Mouse (Mus musculus) liver, embryonic 13.5 days (tissue): ENCODE measurements around the gene Cplx3. TPM values are rescaled to one million over a fixed set of nuclear protein-coding genes. Genes with fewer than 3 reads are reported as not detected.

Experiments used
- ATAC-seq: fragments of 200-750 bp; cut with Nextera tagmentation; 2 replicates; pipeline ENCODE4 v1.8.0; 2017; ENCODE audit warnings: low read depth, mild to moderate bottlenecking, moderate number of reproducible peaks, moderate library complexity
- DNase-seq: peaks from one replicate; pipeline ENCODE4 v3.0.0; 2022
- H3K27ac ChIP-seq: fragments of 300-500 bp; sonication (generic); 2 replicates; pipeline ENCODE4 v1.5.1; 2015; ENCODE audit warnings: moderate library complexity, mild to moderate bottlenecking, inconsistent platforms
- H3K27me3 ChIP-seq: fragments of 300-500 bp; sonication (generic); 2 replicates; pipeline ENCODE4 v1.6.1; 2015; ENCODE audit warnings: mild to moderate bottlenecking, inconsistent platforms
- H3K36me3 ChIP-seq: fragments of 300-500 bp; sonication (generic); 2 replicates; pipeline ENCODE4 v1.6.1; 2015; ENCODE audit warnings: mild to moderate bottlenecking, inconsistent platforms
- H3K4me1 ChIP-seq: fragments of 300-500 bp; sonication (generic); replicated peaks from 2 replicates; pipeline ENCODE4 v1.6.1; 2015; ENCODE audit warnings: inconsistent platforms
- H3K4me2 ChIP-seq: fragments of 300-500 bp; sonication (generic); 2 replicates; pipeline ENCODE4 v1.6.1; 2015; ENCODE audit warnings: inconsistent platforms, mild to moderate bottlenecking, moderate library complexity
- H3K4me3 ChIP-seq: fragments of 300-500 bp; sonication (generic); replicated peaks from 2 replicates; pipeline ENCODE4 v1.5.1; 2015; ENCODE audit warnings: mild to moderate bottlenecking, inconsistent platforms
- H3K9ac ChIP-seq: fragments of 300-500 bp; sonication (generic); 2 replicates; pipeline ENCODE4 v1.6.1; 2015; ENCODE audit warnings: mild to moderate bottlenecking, inconsistent platforms
- H3K9me3 ChIP-seq: fragments of 300-500 bp; sonication (generic); replicated peaks from 2 replicates; pipeline ENCODE4 v1.6.1; 2016; ENCODE audit warnings: inconsistent platforms
- WGBS: fragments of 180-500 bp; shearing (Covaris S2); methylation state at CpG from one replicate; pipeline ENCODE4 v1.1.7; 2015; ENCODE audit not compliant: insufficient replicate concordance; 5-methylcytosine and 5-hydroxymethylcytosine counted together
- polyA plus RNA-seq: library from polyadenylated mRNA; unstranded; fragments of >200 nt; fragmentation: Nextera tagmentation; extraction: Ambion mirVana; gene quantifications from 2 replicates; pipeline ENCODE4 v1.2.1, GENCODE M21; 2015

Gene Cplx3
- polyA plus RNA-seq: not detected in 2 replicates

- H3K27me3 ChIP-seq: peaks cover 59% of the 10 kb centered on the region
- 6% methylated on average over 24 of the region's 24 CpGs for WGBS
- no peaks in the 10 kb centered on the region for H3K9me3 ChIP-seq
- 0 out of 2 replicates have a peak, but pooled peaks cover 3% of the 10 kb centered on the region for H3K4me1 ChIP-seq
- no peak within 1 kb of the TSS for H3K4me3 ChIP-seq
- H3K9ac ChIP-seq: no peak within 1 kb of the TSS
- DNase-seq: peak; percentile 31
- ATAC-seq: no peak
- no peak within 1 kb of the TSS for H3K27ac ChIP-seq
- no peaks in the 10 kb centered on the region for H3K36me3 ChIP-seq
- no peak within 1 kb of the TSS for H3K4me2 ChIP-seq
These were observed at the start of gene Cplx3 for GRCm38 (mm10) chr9:57606139-57606851. TSS of gene Cplx3 (minus strand) at chr9:57606281.

- peaks cover 38% of the 10 kb centered on the region for H3K4me1 ChIP-seq
- peak overlapping the region; percentile 36 for H3K9ac ChIP-seq
- ATAC-seq: peak; percentile 50
- H3K27ac ChIP-seq: no peak overlapping the region
- peak overlapping the region; percentile 13 for H3K4me3 ChIP-seq
- H3K4me2 ChIP-seq: peak overlapping the region; percentile 50
- no peaks in the 10 kb centered on the region for H3K27me3 ChIP-seq
- H3K36me3 ChIP-seq: no peaks in the 10 kb centered on the region
- WGBS: 2% methylated on average over 11 of the region's 11 CpGs
- peak; percentile 85 for DNase-seq
- H3K9me3 ChIP-seq: no peaks in the 10 kb centered on the region
These were observed 49.7 kb upstream of the Cplx3 start for GRCm38 (mm10) chr9:57655749-57656148.

- H3K27ac ChIP-seq: no peak overlapping the region
- H3K9ac ChIP-seq: no peak overlapping the region
- H3K36me3 ChIP-seq: no peaks in the 10 kb centered on the region
- DNase-seq (no peak), ATAC-seq (no peak)
- no peaks in the 10 kb centered on the region for H3K27me3 ChIP-seq
- H3K4me3 ChIP-seq: no peak overlapping the region
- no peak overlapping the region for H3K4me2 ChIP-seq
- no peaks in the 10 kb centered on the region for H3K9me3 ChIP-seq
- WGBS: 84% methylated on average over 1 of the region's 1 CpGs
- H3K4me1 ChIP-seq: peaks cover 36% of the 10 kb centered on the region
These were observed 48.9 kb upstream of the Cplx3 start for GRCm38 (mm10) chr9:57654966-57655365.

- Histone ChIP-seq H3K27ac (no peak within 1 kb of the TSS; the same call in 1 of the 2 replicates), H3K4me1 (peaks cover 35% of the 10 kb centered on the region), H3K4me3 (no peak within 1 kb of the TSS), H3K9ac (no peak within 1 kb of the TSS), H3K4me2 (no peak within 1 kb of the TSS), H3K9me3 (no peaks in the 10 kb centered on the region), H3K27me3 (no peaks in the 10 kb centered on the region), H3K36me3 (no peaks in the 10 kb centered on the region)
- DNase-seq (no peak), ATAC-seq (no peak)
- 66% methylated on average over 5 of the region's 5 CpGs for WGBS
These were observed 47.2 kb upstream of the Cplx3 start, which contains the start of gene Csk for GRCm38 (mm10) chr9:57653283-57653682. TSS of gene Csk (minus strand) at chr9:57653631.

GRCm38 (mm10) chr9:57652855-57653254, 46.8 kb upstream of the Cplx3 start:
- ATAC-seq (no peak), DNase-seq (no peak)
- Histone ChIP-seq H3K4me3 (no peak overlapping the region), H3K36me3 (no peaks in the 10 kb centered on the region), H3K9ac (no peak overlapping the region), H3K9me3 (no peaks in the 10 kb centered on the region), H3K4me2 (no peak overlapping the region), H3K4me1 (peaks cover 37% of the 10 kb centered on the region), H3K27ac (no peak overlapping the region; the same call in 1 of the 2 replicates), H3K27me3 (no peaks in the 10 kb centered on the region)
- 64% methylated on average over 3 of the region's 3 CpGs for WGBS

- H3K4me3 ChIP-seq: no peak overlapping the region
- no peak for ATAC-seq
- no peaks in the 10 kb centered on the region for H3K9me3 ChIP-seq
- H3K9ac ChIP-seq: no peak overlapping the region
- no peak for DNase-seq
- WGBS: 66% methylated on average over 9 of the region's 9 CpGs
- H3K4me1 ChIP-seq: peaks cover 40% of the 10 kb centered on the region
- H3K36me3 ChIP-seq: no peaks in the 10 kb centered on the region
- no peak overlapping the region for H3K4me2 ChIP-seq
- no peak overlapping the region; the same call in 1 of the 2 replicates for H3K27ac ChIP-seq
- H3K27me3 ChIP-seq: no peaks in the 10 kb centered on the region
These were observed 46.3 kb upstream of the Cplx3 start for GRCm38 (mm10) chr9:57652351-57652750.

GRCm38 (mm10) chr9:57650786-57651311, 44.8 kb upstream of the Cplx3 start:
- H3K4me2 ChIP-seq: no peak overlapping the region
- peak; percentile 6; the same call in 1 of the 2 replicates for ATAC-seq
- H3K27ac ChIP-seq: peak overlapping the region; percentile 71

GRCm38 (mm10) chr9:57650130-57650785, 44.2 kb upstream of the Cplx3 start:
- Histone ChIP-seq H3K27ac (peak overlapping the region; percentile 71), H3K4me3 (no peak overlapping the region), H3K36me3 (no peaks in the 10 kb centered on the region), H3K9me3 (no peaks in the 10 kb centered on the region), H3K9ac (no peak overlapping the region; the same call in 1 of the 2 replicates), H3K27me3 (no peaks in the 10 kb centered on the region), H3K4me2 (no peak overlapping the region), H3K4me1 (peaks cover 49% of the 10 kb centered on the region)
- DNase-seq: no peak
- WGBS: 67% methylated on average over 6 of the region's 6 CpGs
- ATAC-seq: no peak

More at GRCm38 (mm10) chr9:57650786-57651311, 44.8 kb upstream of the Cplx3 start:
- DNase-seq: no peak
- no peaks in the 10 kb centered on the region for H3K36me3 ChIP-seq
- no peak overlapping the region for H3K4me3 ChIP-seq
- 13% methylated on average over 6 of the region's 6 CpGs for WGBS
- H3K27me3 ChIP-seq: no peaks in the 10 kb centered on the region
- H3K9ac ChIP-seq: no peak overlapping the region
- peaks cover 50% of the 10 kb centered on the region for H3K4me1 ChIP-seq
- no peaks in the 10 kb centered on the region for H3K9me3 ChIP-seq

- H3K27ac ChIP-seq: peak overlapping the region; percentile 72
- no peaks in the 10 kb centered on the region for H3K9me3 ChIP-seq
- no peaks in the 10 kb centered on the region for H3K27me3 ChIP-seq
- H3K9ac ChIP-seq: 0 out of 2 replicates have a peak overlapping the region, but pooled peaks have one; percentile 2
- no peak overlapping the region for H3K4me3 ChIP-seq
- DNase-seq: no peak
- peaks cover 71% of the 10 kb centered on the region for H3K4me1 ChIP-seq
- WGBS: 23% methylated on average over 4 of the region's 4 CpGs
- no peak for ATAC-seq
- H3K4me2 ChIP-seq: 0 out of 2 replicates have a peak overlapping the region, but pooled peaks have one; percentile 0
- no peaks in the 10 kb centered on the region for H3K36me3 ChIP-seq
These were observed 41.4 kb upstream of the Cplx3 start for GRCm38 (mm10) chr9:57647286-57648108.

- no peak overlapping the region for H3K4me3 ChIP-seq
- H3K36me3 ChIP-seq: peaks cover 8% of the 10 kb centered on the region; the same call in 1 of the 2 replicates
- H3K27ac ChIP-seq: peak overlapping the region; percentile 72
- ATAC-seq (no peak), DNase-seq (no peak)
- WGBS: 28% methylated on average over 12 of the region's 12 CpGs
- peaks cover 75% of the 10 kb centered on the region for H3K4me1 ChIP-seq
- no peaks in the 10 kb centered on the region for H3K9me3 ChIP-seq
- 0 out of 2 replicates have a peak overlapping the region, but pooled peaks have one; percentile 2 for H3K9ac ChIP-seq
- 0 out of 2 replicates have a peak overlapping the region, but pooled peaks have one; percentile 0 for H3K4me2 ChIP-seq
- H3K27me3 ChIP-seq: no peaks in the 10 kb centered on the region
These were observed 40.5 kb upstream of the Cplx3 start for GRCm38 (mm10) chr9:57646551-57647103.
